Comparison of ENCODE assay signal across 10 mouse cellular contexts in the genomic region with DNA sequence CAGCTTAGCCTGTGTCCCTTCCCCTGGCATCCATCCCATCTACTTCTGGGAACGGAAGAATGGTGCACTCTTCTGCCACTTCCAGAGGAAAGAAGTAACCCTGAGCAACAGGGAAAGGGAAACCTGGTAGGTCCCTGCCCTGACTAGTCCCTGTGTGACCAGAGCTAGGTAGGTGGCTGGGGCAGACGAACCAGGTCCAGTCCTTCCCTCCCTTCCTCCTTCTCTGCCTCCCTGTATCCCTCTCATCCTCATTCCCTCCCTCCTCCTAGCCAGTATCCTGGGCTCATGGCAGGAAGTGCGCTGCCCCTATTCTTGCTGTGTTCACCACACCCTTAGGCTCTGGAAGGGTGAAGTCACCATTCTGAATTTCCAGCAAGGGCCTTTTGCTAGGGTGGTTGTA. TPM values are rescaled to one million over a fixed set of nuclear protein-coding genes. Genes with fewer than 3 reads are reported as not detected.
DNase-seq lines count a peak whose midpoint lies in the region; ATAC-seq and TF ChIP-seq lines count a peak whose summit lies in the region.
"Had no signal": no experiment of that assay in that cellular context is flagged by ENCODE, and none has a peak within 500 bp of the region (broad histone marks: within the 10 kb centered on the region; RNA-seq: fewer than 3 reads in every experiment).

No protein-coding gene starts in this region.

- no peak for ATAC-seq in heart, embryonic 15.5 days (replicated peaks; ENCODE audit: insufficient number of reproducible peaks, insufficient read depth, low FRiP score, low read depth)
- ATAC-seq in liver, postnatal 0 days: no peak

- H3K36me3 ChIP-seq in heart, embryonic 15.5 days: peaks cover 28% of the 10 kb centered on the region
- peaks cover 10% of the 10 kb centered on the region for H3K36me3 ChIP-seq in liver, postnatal 0 days (replicated peaks; ENCODE audit: insufficient read depth, low read length)

- 56% methylated on average over 3 of the region's 3 CpGs for WGBS in heart, embryonic 15.5 days
- WGBS in liver, postnatal 0 days (ENCODE audit: insufficient replicate concordance): 83% methylated on average over 3 of the region's 3 CpGs
- 34% methylated on average over 3 of the region's 3 CpGs for WGBS in olfactory bulb, adult 2 months

- no peak for TF ChIP-seq EP300 in liver, postnatal 0 days (IDR thresholded peaks at IDR 0.05; ENCODE audit: low read depth)

- no peaks in the 10 kb centered on the region for H3K27me3 ChIP-seq in heart, embryonic 15.5 days
- H3K27me3 ChIP-seq in liver, postnatal 0 days (ENCODE audit: insufficient read depth, low read length): no peaks in the 10 kb centered on the region
- H3K27me3 ChIP-seq: CH12.LX; midbrain, embryonic 12.5 days had no signal

- TF ChIP-seq CTCF in liver, postnatal 0 days (IDR thresholded peaks at IDR 0.05; ENCODE audit: low read depth): no peak
- no peak for TF ChIP-seq CTCF in olfactory bulb, adult 2 months (IDR thresholded peaks at IDR 0.05; ENCODE audit: insufficient read depth, low read depth, low read length)

- TF ChIP-seq POLR2A in olfactory bulb, adult 2 months (IDR thresholded peaks at IDR 0.05; ENCODE audit: insufficient read depth, low read depth, low read length): no peak

- intact Hi-C loops in heart, postnatal 14 days (cut with DNase I): no loop called here

- no peak overlapping the region for H3K9ac ChIP-seq in heart, embryonic 15.5 days
- H3K9ac ChIP-seq in liver, postnatal 0 days (replicated peaks): no peak overlapping the region

- H3K4me1 ChIP-seq in heart, embryonic 15.5 days (replicated peaks): 0 out of 2 replicates have a peak, but pooled peaks cover 6% of the 10 kb centered on the region
- H3K4me1 ChIP-seq in liver, postnatal 0 days (ENCODE audit: insufficient read depth): 0 out of 2 replicates have a peak, but pooled peaks cover 3% of the 10 kb centered on the region
- peaks cover 26% of the 10 kb centered on the region for H3K4me1 ChIP-seq in brown adipose tissue, adult 24 weeks (ENCODE audit: control insufficient read depth, insufficient read depth, insufficient read length, low read length)
- peaks cover 24% of the 10 kb centered on the region for H3K4me1 ChIP-seq in olfactory bulb, adult 2 months (ENCODE audit: control insufficient read depth, insufficient read depth, low read length)
- H3K4me1 ChIP-seq: midbrain, embryonic 12.5 days had no signal

- no peak overlapping the region for H3K4me2 ChIP-seq in heart, embryonic 15.5 days
- no peak overlapping the region for H3K4me2 ChIP-seq in liver, postnatal 0 days (ENCODE audit: low read depth, low read length)
- H3K4me2 ChIP-seq: midbrain, embryonic 12.5 days had no signal

- no peak overlapping the region for H3K4me3 ChIP-seq in heart, embryonic 15.5 days
- no peak overlapping the region for H3K4me3 ChIP-seq in liver, postnatal 0 days (ENCODE audit: low read depth, low read length)
- no peak overlapping the region for H3K4me3 ChIP-seq in brown adipose tissue, adult 24 weeks (ENCODE audit: insufficient read depth, low read depth, low read length)
- no peak overlapping the region for H3K4me3 ChIP-seq in olfactory bulb, adult 2 months (ENCODE audit: insufficient read depth, low read depth, low read length)
- H3K4me3 ChIP-seq: midbrain, embryonic 12.5 days had no signal

- no peak for DNase-seq in heart, postnatal 14 days
- no peak for DNase-seq in liver, postnatal 0 days
- DNase-seq in liver: no peak
- DNase-seq in right cerebral cortex, adult 18-20 months: no peak
- DNase-seq: layer of hippocampus, adult 9-11 months had no signal

- peak overlapping the region; percentile 29; the same call in 1 of the 2 replicates for H3K27ac ChIP-seq in heart, embryonic 15.5 days
- H3K27ac ChIP-seq in liver, postnatal 0 days (ENCODE audit: low read depth): 0 out of 2 replicates have a peak overlapping the region, but pooled peaks have one; percentile 0
- peak overlapping the region; percentile 46; the same call in 1 of the 2 replicates for H3K27ac ChIP-seq in brown adipose tissue, adult 24 weeks (replicated peaks; ENCODE audit: low read depth, low read length)
- H3K27ac ChIP-seq in olfactory bulb, adult 2 months (ENCODE audit: insufficient read depth, low read depth, low read length): peak overlapping the region; percentile 88
- H3K27ac ChIP-seq: midbrain, embryonic 12.5 days had no signal

- no peaks in the 10 kb centered on the region for H3K9me3 ChIP-seq in heart, embryonic 15.5 days (replicated peaks)
- no peaks in the 10 kb centered on the region for H3K9me3 ChIP-seq in liver, postnatal 0 days (ENCODE audit: low read length)
- H3K9me3 ChIP-seq: midbrain, embryonic 12.5 days had no signal

RNA-seq across cellular contexts. Expression of a gene that starts 55.6 kb away (rescaled TPM):
- 3.4 and 4.9 TPM in 2 replicates for polyA plus RNA-seq in heart, embryonic 15.5 days (2015; fragmentation: Nextera tagmentation; extraction: Ambion mirVana)
- total RNA-seq in heart, postnatal 14 days (2021): under 1 TPM; 0.54 to 0.76 TPM
- polyA plus RNA-seq in liver, postnatal 0 days (2015; fragmentation: Nextera tagmentation; extraction: Ambion mirVana): 1.7 and 2.0 TPM in 2 replicates
- 1.3 and 3.8 TPM in 2 replicates for polyA plus RNA-seq in brown adipose tissue, adult 24 weeks (2012; ENCODE audit: insufficient read depth, insufficient read length, missing spikeins)
- polyA plus RNA-seq in olfactory bulb, adult 2 months (2012; ENCODE audit: insufficient read depth, insufficient read length, low replicate concordance, missing spikeins): not detected in 2 replicates
- total RNA-seq: CH12.LX had no signal

Comparison
In these comparisons a context has a peak if more than half of its experiments do, and no peak if none do; other contexts are left out.
1. H3K27ac ChIP-seq: peak in every context shown above with its lines; median percentile 88 in olfactory bulb, adult 2 months; 46 in brown adipose tissue, adult 24 weeks; 29 in heart, embryonic 15.5 days; 0 in liver, postnatal 0 days.